Mouse (Mus musculus) layer of hippocampus, postnatal 36 days (tissue): ENCODE measurements at regions not wholly inside any gene's neighbourhood (a gene's known extent, or its start where the extent isn't known, plus 50 kb on each side); places are given as distances from the start of the nearest gene placed in this dataset.

Experiments used
- DNase-seq, 2 experiments: peaks; one replicate each; pipeline ENCODE4 v3.0.0; 2022

- DNase-seq, result no peak
Observed at GRCm38 (mm10) chr14:105499319-105499895, 241.0 kb downstream of the Ndfip2 start.

DNA sequence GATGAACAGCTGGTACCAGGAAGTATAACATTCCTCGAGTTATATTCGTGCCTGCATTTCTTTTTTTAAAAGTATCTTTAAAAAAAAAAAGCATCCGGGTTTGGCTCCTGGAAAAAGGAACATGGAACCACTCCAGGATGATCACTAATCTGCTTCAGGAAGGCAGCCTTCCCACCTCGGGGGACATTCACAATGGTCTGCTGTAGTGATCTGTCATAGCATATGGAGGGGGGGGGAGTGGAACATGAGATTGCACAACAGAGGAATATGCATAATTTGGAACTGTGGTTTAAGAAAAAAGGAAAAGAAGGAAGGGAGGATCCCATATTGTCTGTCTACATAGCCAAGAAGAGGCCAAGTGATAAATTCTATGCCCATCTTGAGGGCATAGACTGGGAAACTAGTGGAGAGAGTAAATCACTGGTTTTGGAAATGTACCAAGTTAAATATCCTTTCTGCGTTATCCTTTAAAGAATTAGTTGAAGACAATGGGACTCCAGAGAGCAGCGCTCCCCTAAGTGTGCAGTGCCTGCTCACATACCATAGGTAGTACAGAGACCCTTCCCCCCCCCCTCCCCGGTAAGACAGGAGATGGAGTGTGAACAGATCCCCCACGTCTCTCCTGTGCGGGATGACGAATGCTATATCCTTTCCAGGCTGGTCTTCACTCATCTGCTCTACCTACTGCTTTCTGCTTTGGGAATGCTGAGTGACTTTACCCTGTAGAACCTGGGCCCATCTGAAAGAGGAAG lies 240.0 kb downstream of the Ndfip2 start:
- DNase-seq, result no peak

- no peak for DNase-seq
Observed at GRCm38 (mm10) chr14:105495161-105495560, 236.8 kb downstream of the Ndfip2 start.

- DNase-seq, result no peak
Observed at GRCm38 (mm10) chr14:105494415-105494814, 236.0 kb downstream of the Ndfip2 start.

GRCm38 (mm10) chr14:105490158-105490557 lies 231.8 kb downstream of the Ndfip2 start:
- DNase-seq, result no peak

DNA sequence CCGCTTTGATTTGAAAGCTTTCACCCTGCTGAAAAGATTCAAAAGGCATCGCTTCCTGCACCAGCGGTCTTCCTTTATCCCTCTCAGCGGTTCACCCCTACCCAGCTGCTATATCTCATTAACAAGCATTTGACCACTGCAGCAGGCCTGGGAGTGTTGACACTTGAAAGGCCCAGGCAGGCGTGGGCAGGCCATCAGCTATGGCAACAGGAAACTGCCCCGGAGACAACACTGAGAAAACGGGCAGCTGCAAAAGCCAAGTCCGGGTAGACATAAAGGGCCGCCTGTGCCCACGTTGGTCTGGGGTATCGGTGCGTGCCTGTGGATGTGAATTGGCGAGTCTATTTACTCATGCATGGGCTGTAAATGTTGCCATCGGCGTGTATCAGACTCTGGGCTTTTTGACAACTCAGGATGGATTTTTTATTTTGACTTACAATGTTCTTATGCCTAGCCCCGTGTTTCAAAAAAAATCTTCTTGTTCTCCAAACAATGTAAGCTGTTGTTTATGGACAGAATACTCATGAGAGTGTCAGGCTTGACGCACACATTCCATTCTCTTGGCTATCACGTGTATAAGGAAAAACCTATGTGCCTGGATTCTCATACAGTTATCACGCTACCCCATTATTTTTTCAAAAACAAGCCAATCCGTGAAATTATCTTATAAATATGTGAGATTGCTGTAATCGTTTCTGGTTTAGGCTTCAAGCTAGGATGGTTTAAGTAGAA lies 225.1 kb downstream of the Ndfip2 start:
- DNase-seq, result peak; percentile 40 to 41

- no peak for DNase-seq
Observed at GRCm38 (mm10) chr14:105482644-105483351, 224.4 kb downstream of the Ndfip2 start.

DNA sequence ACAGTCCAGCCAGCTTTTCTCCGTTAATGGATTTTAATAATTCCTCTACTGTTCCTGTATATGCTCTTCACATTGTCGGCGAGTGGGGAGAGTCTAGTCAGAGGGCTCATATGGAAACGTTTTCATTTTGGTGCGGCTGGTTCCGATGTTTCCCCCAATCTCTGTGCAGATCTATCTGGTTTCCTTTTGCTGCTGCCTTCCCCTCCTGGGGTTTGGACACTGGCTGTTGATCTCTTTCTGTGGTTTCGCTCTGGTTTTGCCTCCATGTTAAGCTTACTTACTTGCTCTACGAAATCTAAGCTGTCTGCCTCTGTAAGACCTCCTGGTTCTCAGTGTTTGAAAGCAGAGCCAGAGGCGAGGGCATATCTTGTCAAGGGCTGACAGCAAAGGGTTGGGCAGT lies 221.7 kb downstream of the Ndfip2 start:
- DNase-seq, result no peak

DNA sequence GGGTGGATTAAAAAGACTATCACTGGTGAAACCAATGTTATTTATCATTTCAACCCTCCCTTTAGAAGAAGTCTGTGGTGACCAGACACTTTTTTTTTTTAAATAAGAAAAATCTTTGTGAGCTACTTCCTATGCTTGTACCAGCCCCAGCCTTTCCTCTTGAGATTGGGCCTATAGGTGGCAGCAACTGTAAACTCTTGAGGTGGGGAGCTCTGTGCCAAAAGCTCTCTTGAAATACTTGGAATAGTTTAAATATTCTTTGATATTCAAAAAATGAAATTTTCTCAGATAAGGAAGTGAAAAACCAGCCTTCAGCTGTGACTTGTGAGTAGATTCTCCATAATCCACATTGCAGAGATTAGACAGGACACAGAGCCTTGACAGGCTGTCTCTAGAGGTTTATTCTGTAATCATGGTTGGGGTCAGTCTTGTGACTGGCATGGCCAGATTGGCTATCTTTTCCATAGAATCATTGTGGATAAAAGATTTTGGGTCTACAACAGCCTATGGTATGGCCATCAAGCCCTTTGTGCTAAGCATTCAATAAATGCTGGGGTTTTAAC lies 216.7 kb downstream of the Ndfip2 start:
- DNase-seq, result peak in 1 of 2 experiments; percentile 28

GRCm38 (mm10) chr14:105448919-105449458 lies 190.6 kb downstream of the Ndfip2 start:
- no peak for DNase-seq

DNA sequence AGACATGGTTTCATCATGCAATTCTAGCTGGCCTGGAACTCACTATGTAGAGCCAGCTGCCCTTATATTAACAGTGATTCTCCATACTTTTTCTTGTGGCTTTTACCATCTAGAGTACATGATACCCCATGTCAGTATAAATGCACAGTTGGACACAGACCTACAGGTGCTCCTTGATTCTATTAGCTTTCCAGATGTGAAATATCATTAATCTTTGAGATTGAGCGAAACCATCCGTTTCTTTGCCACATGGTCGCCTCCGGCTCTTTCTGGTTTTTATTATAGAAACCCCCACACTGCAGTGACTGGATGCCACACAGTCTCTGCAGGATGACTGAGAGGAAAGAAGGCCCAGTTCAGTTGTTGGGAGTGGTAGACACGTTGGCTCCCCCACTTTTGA lies 188.7 kb downstream of the Ndfip2 start:
- no peak for DNase-seq

- DNase-seq, result no peak
Observed at GRCm38 (mm10) chr14:105435343-105435742, 177.0 kb downstream of the Ndfip2 start.

DNA sequence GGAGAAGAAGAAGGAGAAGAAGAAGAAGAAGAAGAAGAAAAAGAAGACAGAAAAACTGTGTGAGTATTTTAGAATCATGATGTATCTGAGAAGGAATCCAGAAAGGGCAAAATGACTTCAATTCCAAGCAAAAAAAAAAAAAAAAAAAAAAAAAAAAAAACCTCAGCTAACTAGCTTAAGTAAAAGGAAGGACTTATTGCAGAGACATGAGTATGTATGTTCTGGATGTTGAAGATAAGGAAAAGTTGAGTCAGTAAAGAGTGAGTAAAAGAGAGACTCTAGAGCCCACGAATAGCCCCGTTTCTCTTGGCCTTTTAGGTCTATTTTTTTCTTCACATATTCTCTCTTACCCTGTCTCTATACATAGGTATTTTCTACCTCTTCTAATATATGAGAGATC lies 175.1 kb downstream of the Ndfip2 start:
- no peak for DNase-seq

GRCm38 (mm10) chr14:105432670-105433069 lies 174.3 kb downstream of the Ndfip2 start:
- DNase-seq, result no peak

- no peak for DNase-seq
Observed at GRCm38 (mm10) chr14:105431584-105431983, 173.2 kb downstream of the Ndfip2 start.

DNA sequence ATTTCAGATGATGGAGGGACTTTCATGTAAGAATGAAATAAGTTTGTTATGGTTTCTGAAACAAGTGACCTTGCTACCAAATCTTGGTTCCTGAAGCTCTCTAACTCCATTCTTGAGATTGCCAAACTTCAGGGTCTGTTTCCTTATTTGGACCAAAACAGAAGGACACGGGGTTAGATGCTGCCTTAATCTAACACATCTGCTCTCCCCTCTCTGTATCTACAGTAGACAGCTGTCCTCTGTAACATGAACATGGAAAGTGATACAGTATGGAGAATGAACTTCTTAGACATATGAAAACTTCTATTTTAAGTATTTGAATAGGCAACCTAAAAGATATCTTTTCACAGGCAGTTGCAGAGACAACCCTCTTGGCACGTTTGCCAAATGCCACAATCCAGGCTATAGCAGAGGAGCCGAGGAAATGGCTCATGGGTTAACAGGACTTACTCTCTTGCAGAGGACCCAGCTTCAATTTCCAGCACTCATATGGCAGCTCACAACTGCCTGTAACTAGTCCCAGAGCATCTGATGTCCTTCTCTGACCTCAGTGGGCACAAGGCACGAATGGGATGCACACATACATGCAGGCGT lies 171.4 kb downstream of the Ndfip2 start:
- DNase-seq, result no peak

DNA sequence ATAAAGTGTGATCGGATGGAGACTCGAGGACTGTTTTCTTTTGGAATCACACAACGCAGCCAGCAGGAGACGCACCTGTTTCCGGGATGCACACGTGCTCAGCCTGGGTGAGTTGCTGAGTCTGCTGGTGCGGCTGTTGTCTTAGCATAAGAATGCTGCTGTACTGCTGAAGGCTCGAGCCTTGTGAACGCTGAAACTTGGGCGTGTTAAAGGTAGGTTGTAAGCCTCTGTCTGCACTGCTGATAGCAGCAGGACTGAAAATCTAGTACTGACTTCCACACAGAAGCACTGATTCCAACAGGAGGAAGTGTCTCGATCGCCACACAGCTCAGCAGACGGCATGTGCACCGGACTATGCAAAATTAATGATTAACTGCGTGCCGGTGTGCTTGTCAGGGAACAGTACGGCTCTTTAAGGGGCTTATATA lies 169.1 kb downstream of the Ndfip2 start:
- DNase-seq, result peak in 1 of 2 experiments; percentile 19

- peak; percentile 6 to 12 for DNase-seq
Observed at GRCm38 (mm10) chr14:105426597-105427334, 168.4 kb downstream of the Ndfip2 start.

DNA sequence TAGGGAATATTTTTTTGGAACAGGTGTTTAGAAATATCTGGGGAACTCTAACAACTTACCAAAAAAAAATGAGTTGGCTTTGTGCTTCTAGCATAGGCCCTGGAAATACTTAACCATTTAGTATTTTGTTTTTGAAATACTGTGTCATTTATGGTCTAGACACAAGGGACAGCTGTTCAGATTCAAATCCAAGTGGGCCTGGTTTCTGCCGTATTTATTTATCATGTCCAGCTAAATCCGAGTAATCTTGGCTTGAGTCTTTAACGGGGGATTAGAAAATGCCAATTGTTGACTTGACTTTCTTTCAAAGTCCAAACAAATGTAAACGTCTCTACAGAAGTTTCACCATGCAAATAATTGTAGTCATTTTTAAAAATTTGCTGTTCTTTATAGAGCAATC lies 159.6 kb downstream of the Ndfip2 start:
- DNase-seq, result no peak

DNA sequence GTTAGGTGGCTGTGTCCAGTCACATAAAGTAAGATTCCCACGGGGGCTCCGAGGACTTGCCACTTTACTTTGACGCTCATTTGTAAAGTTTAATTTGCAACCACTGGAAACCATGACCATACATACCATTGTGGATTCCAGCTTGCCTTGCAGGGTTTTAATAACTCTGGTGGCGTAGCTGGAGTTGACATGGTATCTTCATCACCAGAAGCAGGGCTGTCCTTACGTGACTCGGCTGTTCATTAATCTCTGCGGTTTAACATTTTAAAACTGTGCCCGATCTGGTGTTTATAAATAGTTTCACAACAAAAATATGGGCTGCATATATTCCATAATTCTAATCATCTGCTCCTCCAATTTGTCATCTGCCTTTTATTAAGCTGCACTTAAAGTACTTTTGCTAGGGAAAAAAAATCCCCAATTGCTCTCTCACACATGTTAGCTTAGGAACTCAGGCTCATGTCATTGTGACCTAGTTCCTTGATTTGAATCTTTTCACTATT lies 159.1 kb downstream of the Ndfip2 start:
- DNase-seq, result no peak

GRCm38 (mm10) chr14:105416964-105417363 lies 158.6 kb downstream of the Ndfip2 start:
- DNase-seq, result no peak
